Mouse (Mus musculus) v-Abl transformed pro-B cells (cell line): ENCODE data around the gene Ubqln4.
"Not testable (repeated sequence)": the region's sequence is repeated elsewhere in the genome, so short reads cannot be mapped to it uniquely, and the experiment has no call there.

ENCODE experiments used
- in situ Hi-C, 2 experiments: fragments of 400-800 bp; cut with MboI; formaldehyde crosslinking; loops; one replicate each; pipeline ENCODE4 v1.15.1; 2025; ENCODE audit not compliant: unreplicated experiment in 2 of 2

Ubqln4 gene

DNA sequence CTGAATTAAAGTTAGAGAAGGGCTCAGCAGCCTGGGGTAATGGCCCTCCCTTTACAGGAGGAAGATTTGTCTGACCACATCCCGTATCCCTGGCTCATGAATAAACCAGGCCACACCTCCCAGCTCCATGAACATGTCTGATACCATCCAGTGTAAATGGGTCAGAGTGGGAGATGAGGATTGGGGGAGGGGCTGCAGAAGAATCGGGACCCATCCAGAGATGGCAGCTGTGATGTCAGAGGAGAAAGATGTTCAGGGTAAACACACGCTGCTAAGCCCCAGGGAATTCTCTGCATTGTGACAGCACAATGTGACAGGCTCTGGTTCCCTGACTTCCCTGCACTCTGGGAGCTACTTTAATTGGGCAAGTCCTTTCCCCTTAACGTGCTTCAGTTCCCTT, 9.9 kb downstream of the Ubqln4 start:
- in situ Hi-C loops, result no loop called here

DNA sequence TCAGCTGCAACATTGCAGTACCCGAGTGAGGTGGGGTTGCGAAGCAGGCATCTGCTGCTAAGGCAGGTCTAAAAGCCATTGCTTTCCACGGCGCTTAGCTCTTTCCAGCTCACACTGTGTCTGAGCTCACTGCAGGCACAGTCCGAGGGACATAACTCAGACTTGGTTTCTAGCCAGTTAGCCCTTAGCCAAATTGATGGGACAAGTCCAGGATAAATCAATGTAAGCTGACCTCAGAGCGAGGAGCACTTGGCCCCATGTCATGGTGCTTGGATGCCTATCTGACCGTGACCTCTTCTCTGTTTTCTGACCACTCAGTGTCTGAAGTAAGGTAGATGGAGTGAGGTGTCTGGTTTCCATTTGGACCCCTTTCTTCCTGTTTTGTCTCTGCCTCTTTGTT, 10.4 kb downstream of the Ubqln4 start:
- in situ Hi-C loops, result no loop called here

DNA sequence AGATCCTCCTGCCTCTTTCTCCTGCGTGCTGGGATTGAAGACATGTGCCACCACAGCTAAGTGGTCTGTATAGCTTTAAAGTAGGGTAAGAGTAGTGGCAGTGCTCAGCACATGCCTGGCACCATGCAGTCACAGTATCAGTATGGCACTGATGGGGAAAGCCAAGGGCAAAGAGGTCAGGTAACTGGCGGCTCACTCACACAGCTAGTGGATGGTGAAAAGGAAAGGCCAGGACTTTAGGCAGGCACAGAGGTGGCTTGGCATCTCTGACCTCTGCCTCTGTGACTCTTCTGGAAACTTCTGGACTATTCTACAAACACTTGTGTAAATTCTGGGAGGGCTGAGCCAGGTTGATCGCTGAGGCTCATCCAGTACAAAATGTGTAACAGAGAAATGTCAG, 12.6 kb downstream of the Ubqln4 start:
- in situ Hi-C loops, result no loop called here

- in situ Hi-C loops, result no loop called here
These were observed 13.0 kb downstream of the Ubqln4 start for GRCm38 (mm10) chr3:88566536-88567061.

DNA sequence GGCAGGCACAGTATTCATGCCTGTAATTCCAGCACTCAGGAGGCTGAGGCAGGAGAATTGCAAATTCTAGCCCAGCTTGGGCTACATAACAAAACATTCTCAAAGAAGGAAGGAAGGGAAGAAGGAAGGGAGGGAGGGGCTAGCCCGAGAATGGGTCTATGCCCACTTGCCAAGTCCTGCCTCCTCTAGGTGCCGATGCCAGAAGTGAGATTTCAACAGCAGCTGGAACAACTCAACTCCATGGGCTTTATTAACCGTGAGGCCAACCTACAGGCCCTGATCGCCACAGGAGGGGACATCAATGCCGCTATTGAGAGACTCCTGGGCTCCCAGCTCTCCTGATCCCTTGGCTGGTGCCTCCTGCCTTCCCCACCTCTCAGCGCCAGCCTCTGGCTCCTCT, 14.3 kb downstream of the Ubqln4 start:
- in situ Hi-C loops, result no loop called here

GRCm38 (mm10) chr3:88568615-88569014, 15.1 kb downstream of the Ubqln4 start:
- in situ Hi-C loops, result no loop called here

DNA sequence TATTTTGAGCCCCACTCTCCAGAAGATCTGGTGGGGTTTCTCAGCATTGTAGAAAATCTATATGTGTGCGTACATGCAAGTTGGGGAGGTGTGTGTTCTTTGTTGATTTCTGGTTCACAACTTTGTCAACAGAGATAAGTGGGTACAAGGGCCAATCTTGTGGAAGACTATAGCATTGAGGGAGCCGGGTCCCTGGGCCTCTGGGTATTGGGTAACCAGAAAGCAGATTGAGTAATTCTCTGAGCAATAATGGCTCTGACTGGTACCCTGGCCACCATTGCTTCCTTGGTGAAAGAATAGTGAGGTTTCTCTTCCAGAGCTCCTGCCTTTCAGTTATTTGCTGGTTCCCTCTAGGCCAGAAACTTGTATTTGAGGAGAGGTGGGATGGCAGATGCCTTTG, 15.5 kb downstream of the Ubqln4 start:
- in situ Hi-C loops, result no loop called here

- in situ Hi-C loops, result no loop called here
These were observed 16.1 kb downstream of the Ubqln4 start for GRCm38 (mm10) chr3:88569694-88570093.

DNA sequence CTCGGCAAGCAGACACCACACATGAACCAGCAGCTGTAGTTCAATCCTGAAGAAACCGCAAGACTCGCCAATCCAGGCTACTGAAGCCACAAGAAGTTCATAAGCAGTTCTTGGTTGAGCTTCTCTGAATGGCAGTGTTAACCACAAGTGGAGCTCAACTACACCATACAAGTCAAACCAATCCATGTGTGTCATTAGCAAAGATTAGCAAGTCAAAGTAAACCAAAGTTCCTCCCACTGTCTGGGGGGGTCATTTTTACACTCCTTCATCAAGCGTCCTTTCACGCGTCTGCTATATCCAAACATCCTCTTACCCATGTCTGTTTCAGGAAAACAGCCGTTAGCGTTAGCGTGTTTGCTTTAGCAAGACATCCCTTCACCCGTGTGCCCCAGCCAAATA, 16.8 kb downstream of the Ubqln4 start:
- in situ Hi-C loops, result no loop called here

DNA sequence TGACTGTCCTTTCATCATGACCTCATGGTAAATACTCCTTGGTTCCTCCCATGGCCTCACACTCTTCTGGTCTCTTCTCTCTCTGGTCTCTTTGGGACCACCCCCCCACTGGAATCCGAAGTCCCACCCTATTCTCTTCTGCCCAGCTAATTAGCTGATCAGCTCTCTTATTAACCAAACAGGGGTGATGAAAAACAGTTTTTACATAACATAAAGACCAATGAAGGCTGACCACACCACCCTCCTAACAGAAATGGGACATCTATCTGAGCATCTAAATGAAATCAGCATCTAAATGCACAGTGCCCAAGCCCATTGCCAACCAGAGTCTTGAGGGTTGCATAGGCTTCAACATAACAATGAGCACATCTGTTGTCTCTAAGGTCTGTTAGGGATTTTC, 18.3 kb downstream of the Ubqln4 start:
- in situ Hi-C loops, result no loop called here

GRCm38 (mm10) chr3:88572835-88573234, 19.3 kb downstream of the Ubqln4 start:
- in situ Hi-C loops, result no loop called here

- in situ Hi-C loops, result no loop called here
These were observed 20.3 kb downstream of the Ubqln4 start for GRCm38 (mm10) chr3:88573810-88574209.

DNA sequence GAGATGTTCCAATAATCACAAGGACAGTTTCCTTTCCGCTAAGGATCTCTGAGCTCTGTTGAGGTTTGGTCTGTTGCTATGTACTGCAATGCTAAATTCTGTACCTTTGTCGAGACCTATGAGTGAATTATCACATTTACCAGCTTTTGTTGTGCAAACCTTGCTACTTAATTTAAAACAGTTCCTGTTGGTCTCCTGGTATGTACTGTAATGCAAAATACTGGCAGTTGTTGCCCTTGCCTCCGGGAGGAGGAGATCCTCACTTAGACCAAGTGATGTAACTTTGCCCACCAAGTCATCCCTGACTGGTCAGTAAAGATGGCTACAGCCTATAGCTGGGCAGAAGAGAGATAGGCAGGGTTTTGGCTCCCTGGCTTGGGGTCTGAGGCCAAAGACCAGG, 22.0 kb downstream of the Ubqln4 start, which contains the start of gene Ssr2:
TSS of gene Ssr2 (plus strand) at position 337 of the 400 bp plus-strand sequence.
- in situ Hi-C loops, result no loop called here

DNA sequence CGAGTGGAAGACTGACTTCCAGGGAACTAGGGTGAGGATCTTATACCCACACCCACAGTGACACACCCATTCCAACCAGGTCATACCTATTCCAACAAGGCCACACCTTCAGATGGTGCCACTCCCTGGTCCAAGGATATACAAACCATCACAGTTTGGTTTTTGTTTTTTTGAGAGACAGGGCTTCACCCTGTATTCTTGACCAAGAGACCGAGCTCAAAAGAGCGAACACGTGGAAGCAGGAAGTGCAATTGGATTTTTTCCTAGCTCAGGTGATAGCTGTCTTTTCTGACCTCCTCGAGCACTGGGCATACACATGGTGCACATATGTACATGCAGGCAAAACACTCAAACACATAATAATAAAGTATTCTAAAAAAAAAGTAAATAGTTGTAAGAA, 24.3 kb downstream of the Ubqln4 start:
- in situ Hi-C loops, result not testable (repeated sequence)

- in situ Hi-C loops, result no loop called here
These were observed 25.2 kb downstream of the Ubqln4 start for GRCm38 (mm10) chr3:88578498-88579424.

DNA sequence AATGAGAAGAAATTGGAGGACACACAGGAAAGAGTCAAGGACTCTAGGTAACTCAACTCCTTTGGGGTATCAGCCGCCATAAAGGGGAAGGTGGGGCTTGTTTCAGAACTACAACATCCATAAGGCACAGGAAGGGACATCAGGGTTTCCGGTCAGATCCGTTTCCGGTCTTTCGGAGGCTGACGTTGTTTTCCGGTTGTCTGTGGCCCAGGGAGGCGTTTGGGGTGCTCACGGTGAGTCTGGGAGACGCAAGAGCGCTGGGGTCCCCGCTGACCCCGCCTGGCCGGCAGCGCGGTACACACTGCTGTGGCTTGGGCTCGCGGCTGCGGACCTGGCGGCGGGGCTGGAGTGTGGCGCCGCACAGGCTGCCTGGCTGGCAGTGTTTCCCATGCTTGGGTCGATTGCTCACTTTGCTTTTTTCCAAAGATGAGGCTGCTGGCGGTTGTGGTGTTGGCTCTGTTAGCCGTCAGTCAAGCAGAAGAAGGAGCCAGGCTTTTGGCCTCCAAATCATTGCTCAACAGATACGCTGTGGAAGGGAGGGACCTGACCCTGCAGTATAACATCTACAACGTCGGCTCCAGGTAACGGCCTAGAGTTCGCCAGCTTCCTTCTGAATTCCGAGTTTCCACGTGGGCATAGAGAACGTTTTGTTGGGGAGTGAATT, 26.0 kb downstream of the Ubqln4 start:
- in situ Hi-C loops, result no loop called here

GRCm38 (mm10) chr3:88585769-88586168, 32.2 kb downstream of the Ubqln4 start:
- in situ Hi-C loops, result no loop called here

- in situ Hi-C loops, result no loop called here
These were observed 33.1 kb downstream of the Ubqln4 start for GRCm38 (mm10) chr3:88586640-88587039.

- in situ Hi-C loops, result loop anchor here in 1 of 2 experiments (10.0 kb wide), 1 partner anchor 155 kb away; no protein-coding TSS in a partner anchor
These were observed 36.7 kb downstream of the Ubqln4 start for GRCm38 (mm10) chr3:88590246-88590645.

DNA sequence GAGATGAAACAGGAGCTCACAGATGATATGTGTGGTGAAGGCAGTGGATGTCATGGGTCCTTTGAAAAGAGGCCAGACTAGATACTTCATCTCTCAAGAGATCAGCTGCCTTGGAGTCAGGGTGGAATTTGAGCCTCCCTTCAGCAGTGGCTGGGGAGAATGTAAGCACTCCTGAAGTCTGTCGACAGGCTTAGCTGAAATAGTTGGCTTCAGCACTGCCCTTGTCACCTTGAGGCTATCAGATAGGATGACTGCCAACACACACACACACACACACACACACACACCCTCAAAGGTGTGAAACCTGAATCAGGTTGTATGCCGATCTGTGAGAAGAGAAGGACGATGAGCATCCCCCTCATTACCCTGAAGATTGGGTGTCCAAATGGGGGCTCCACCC, 37.5 kb downstream of the Ubqln4 start:
- in situ Hi-C loops, result loop anchor here in 1 of 2 experiments (10.0 kb wide), 1 partner anchor 154 kb away; no protein-coding TSS in a partner anchor
